Mouse (Mus musculus): ENCODE data around the gene Serpinb13.
A peak's percentile ranks its signal among the peaks of the same experiment; 100 is the strongest.
"Not testable (repeated sequence)": the region's sequence is repeated elsewhere in the genome, so short reads cannot be mapped to it uniquely, and the experiment has no call there.

The Serpinb13 gene

DNA sequence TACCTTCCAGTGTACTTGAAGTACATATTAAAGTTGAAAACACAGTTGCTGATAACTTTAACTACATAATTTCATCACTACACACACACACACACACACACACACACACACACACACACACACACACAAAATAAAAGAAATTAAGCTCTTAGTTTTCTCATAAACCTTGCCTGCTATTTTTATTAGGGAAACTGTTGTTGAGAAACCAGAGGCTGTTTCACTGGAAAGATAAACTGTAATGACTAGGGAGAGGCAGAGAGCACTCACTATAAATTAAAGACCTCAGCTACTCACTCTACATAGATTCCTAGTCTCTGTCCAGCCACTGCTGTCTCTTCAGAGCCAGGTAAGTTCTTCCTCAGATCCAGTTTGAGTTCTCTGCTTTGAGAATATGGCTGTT, at the start of gene Serpinb13:
Gene Serpinb13 (plus strand): TSS at position 301 of the 400 bp plus-strand sequence.
- DNase-seq = no peak

DNA sequence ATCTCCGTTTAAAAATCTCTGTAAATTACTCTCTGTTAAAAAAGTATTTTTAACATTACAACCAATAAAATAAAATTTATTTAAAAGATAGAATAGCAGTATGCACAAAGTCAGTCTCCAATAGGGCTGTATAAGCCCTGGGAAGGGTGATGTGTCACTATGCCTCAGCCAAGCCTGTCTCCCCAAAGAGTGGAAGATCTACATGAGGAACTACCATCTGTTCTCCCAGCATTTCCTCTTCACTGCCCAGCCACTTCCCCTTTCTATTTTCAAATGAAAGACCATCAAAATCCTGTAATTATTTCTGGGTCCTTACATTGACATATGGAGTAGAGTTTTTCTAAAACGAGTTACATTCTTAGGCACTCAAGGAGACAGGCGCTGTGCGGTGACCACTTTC, 48.8 kb upstream of the Serpinb13 start:
- no peak for DNase-seq

- DNase-seq = no peak
These were observed 47.1 kb upstream of the Serpinb13 start for GRCm38 (mm10) chr1:106933658-106934057.

DNA sequence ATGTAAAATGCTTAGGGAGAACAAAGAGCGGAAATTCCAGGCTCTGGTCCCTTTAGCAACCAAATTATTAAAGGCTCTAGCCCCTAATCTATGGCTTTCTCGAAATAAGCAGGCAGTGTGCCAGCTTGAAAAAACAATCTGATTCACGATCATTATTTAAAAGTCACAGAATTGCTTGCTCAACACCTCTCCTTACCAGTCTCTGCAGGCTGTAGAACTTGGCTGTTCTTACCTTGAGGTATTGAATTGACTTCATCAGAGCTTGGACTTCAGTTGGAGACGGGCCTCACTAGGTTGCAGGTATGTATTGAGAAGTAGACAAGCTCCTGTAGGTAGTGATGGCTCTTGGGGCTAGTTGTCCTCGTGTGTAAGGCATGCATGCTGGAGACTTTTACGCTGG, 46.5 kb upstream of the Serpinb13 start, which contains the start of gene Serpinb12:
Gene Serpinb12 (plus strand): TSS at position 185 of the 400 bp plus-strand sequence.
- no peak for DNase-seq

DNA sequence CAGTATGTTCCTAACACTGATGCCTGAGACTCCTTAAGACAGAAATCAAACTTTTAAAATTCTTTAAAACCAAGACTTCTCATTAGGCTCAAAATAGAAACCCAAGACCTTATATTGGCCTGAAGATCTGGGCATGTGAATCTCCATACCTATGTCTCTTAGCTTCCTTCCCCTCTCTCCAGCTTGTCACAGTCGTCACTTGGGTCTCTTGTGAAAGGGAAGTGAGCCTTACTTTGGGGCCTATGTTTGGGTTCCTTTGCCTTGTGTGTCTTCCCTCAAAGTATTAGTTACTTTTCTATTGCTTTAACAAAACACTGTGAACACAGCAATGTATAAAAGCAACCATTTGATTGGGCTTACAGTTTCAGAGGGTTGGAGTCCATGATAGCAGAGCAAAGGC, 33.6 kb upstream of the Serpinb13 start:
- DNase-seq = no peak

DNA sequence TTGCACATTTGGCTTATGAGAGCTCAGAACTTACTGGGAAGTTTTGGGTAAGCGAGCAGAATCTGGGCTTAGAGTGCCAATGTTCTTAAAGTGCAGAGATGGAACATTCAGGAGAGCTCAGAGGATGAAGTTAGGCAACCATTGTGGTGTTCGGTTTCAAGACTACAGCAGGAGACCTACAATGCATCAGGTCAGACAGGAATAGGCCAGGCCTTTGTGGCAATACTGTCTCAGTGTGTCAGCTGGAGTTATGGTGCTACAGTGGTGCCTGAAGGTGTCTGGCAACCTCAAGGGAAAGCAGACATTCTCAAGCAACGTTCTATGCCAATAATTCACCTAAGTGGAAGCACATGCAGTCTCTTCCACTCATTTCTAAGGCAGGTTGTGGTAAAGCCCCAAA, 20.8 kb upstream of the Serpinb13 start:
- no peak for DNase-seq

- DNase-seq = peak; percentile 9
These were observed 19.8 kb upstream of the Serpinb13 start for GRCm38 (mm10) chr1:106961023-106961422.

DNA sequence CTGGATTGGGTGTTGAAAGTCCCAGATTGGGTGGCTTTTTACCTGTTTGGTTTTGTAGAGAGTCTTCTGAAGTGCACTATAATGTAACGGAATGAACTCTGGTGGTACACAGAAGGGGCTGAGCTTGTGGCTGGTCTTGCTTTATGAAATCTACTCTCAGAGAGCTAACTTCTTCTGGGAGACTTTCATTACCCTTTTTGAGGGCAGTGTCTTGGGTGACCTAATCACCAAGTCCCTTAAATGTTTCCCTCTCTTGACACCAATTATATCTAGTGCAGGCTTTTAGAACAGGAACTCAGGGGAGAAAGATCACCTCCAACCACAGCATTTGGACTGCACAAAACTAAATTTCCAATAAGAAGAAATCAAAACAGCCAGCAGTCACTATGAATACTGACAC, 2.3 kb downstream of the Serpinb13 start:
- no peak for DNase-seq

DNA sequence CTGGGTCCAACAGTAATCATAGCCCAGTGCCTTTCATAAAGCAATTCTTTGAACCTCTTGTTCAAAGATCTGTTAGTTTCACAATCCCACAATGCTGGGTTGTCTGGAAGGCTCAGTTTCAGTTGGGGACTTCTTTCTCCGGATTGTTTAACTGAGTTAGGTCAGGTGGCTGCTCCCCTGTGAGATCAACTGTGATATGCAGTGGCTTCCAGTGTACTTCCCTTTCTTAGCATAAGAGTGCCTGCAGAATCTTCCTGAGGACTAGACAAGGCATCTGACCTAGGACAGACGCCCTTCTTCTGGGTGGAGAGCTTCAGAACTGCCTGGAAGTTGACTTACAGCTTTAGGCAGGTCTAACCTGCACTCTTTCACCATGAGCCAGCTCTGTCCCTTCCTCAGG, 3.1 kb downstream of the Serpinb13 start:
- no peak for DNase-seq

DNA sequence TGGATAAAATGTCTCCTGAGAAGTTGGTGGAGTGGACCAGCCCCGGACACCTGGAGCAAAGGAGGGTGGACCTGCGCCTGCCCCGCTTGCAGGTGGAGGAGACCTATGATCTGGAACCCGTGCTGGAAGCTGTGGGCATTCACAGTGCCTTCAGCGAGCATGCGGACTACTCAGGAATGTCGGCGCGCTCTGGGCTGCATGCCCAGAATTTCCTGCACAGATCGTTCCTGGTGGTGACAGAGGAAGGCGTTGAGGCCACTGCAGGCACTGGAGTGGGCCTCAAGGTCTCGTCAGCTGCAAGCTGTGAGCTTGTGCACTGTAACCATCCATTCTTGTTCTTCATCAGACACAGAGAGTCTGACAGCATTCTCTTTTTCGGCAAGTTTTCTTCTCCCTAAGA, 19.6 kb downstream of the Serpinb13 start:
- DNase-seq = no peak

GRCm38 (mm10) chr1:107001754-107002153, 21.0 kb downstream of the Serpinb13 start:
- no peak for DNase-seq

DNA sequence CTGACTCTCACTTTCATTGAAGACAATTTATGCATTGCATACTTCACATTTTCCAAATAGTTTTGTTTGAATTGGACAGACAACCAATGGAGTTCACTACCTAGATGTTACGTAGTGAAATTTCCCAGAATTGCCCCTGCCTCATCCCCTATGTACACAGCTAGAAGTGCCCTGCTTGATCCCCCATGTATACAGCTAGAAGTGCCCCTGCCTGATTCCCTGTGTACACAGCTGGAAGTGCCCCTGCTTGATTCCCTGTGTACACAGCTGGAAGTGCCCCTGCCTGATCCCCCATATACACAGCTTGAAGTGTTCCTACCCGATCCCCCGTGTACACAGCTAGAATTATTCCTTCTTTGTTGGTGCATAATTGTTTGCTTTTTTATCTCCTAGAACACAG, 25.5 kb downstream of the Serpinb13 start:
- no peak for DNase-seq

DNA sequence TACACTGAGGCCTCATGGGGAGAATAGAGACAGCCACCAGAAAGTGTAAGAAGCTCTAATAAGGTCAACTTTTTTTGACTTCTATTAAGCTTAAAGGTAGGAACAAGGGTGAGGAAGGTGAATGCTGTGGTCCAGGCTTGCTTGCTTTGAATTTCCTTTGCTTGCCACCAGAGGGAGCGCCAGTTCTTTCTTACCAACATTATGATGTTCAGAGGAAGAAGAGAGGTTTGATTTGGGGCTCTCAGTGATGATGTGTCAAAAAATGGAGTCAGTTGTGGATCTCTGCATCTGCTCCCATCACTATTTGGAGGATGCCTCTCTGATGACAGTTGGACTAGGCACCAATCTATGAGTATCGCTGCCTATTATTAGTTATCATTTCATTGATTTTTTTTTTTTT, 33.7 kb downstream of the Serpinb13 start:
- peak; percentile 7 for DNase-seq

GRCm38 (mm10) chr1:107015210-107015609, 34.4 kb downstream of the Serpinb13 start:
- no peak for DNase-seq

GRCm38 (mm10) chr1:107025886-107026285, 45.1 kb downstream of the Serpinb13 start:
- no peak for DNase-seq

DNA sequence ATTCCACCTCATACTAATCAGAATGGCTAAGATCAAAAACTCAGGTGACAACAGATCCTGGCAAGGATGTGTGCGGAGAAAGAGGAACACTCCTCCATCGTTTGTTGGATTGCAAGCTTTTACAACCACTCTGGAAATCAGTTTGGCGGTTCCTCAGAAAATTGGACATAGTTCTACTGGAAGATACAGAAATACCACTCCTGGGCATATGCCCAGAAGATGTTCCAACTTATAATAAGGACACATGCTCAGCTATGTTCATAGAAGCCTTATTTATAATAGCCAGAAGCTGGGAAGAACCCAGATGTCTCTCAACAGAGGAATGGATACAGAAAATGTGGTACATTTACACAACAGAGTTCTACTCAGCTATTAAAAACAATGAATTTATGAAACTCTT, 53.5 kb downstream of the Serpinb13 start:
- DNase-seq = not testable (repeated sequence)
